Mouse (Mus musculus): ENCODE results near the gene Ptprd.

The Ptprd gene

DNA sequence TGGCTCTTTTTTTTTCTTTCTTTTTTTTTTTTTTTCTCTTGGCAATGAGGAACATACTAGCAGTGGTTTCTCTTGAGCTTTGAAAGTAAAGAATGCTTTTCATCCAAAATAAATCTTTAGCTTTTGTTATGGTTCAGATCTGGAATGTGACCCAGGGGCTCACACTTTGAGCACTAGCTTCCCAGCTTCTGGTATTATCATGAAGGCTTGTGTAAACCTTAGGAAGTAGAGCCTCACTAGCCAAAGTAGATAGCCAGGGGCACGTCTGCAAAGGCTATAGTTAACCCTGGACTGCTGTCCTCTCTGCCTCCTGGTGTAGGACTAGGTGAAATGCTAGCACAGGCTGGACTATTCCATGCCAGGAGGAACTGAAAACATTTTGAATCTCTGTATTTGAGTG, 1310.1 kb downstream of the Ptprd start:
- DNase-seq (ENCODE audit: low spot score) = no peak

- no peak for DNase-seq (ENCODE audit: low spot score)
Measured at GRCm38 (mm10) chr4:76889669-76890068, 1322.1 kb downstream of the Ptprd start.

DNA sequence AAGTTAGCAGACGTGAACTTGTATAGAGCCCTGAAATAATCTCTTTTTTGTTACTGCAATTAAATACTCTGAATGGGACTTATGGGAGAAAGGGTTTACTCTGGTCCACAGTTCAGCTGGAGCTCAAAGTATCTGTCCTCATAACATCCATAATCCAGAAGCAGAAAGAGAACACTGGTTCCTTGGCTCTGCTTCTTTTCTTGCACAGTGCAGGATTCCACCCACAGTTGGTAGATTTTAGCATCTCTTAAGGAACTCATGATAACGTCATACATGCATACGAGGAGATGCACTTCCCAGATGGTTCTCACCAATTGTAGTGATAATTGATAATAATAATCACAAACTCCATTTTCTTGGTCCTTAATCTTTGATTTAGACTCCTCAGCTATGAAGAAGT, 1330.2 kb downstream of the Ptprd start:
- no peak for DNase-seq (ENCODE audit: low spot score)

- DNase-seq (ENCODE audit: low spot score) = no peak
Measured at GRCm38 (mm10) chr4:76870971-76871370, 1340.8 kb downstream of the Ptprd start.

DNA sequence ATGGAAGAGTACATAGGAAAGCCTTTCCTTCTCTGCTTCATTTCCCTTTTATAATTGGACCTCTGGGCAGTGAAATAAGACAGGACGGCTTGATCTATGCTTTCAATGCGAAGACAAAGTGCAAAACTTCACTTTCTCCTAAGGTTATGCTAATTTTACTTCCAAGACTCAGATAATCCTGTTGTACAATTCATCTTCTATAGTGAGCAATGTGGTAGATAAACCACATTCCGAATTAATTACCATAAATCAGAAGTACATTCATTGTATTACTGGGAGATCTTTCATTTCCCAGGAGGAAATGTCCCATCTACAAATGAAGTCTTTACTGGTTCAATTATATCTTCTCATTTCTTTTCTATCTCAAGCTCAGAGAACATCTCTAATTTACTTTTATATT, 1346.2 kb downstream of the Ptprd start:
- no peak for DNase-seq (ENCODE audit: low spot score)

DNA sequence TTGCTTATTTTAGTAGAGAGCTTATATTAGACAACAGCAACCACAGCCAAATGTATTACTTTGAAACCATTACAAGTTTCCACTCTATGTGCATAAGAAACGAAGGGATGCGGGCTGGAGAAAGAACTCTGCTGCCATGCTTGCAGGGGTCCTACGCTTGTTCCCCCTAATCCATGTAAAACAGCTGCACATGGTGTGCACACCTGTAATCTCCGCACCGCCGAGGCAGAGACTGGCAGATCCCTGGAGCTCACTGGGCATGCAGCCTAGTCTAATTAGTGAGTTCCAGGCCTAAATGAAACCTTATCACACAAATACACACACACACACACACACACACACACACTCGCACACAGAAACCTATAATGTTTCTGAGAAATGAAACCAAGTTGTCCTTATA, 1365.5 kb downstream of the Ptprd start:
- DNase-seq (ENCODE audit: low spot score) = no peak

DNA sequence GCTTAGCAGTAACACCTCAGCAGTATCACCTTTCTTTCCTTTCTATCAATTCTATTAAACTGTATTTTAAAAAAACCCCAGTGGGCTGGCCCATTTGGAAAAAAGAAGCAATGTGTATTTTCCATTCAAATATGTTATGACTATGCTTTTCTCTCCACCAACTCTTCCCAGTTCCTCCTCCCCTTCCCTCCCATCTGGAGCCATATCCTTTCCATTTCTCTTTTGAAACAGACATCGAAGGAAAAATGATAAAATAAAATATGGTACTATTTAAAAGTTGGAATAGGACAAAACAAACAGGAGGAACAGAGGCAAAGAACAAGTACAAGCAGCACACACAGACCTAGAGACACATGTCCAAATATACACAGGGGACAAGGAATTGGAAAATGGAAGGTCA, 1372.7 kb downstream of the Ptprd start:
- no peak for DNase-seq (ENCODE audit: low spot score)

DNA sequence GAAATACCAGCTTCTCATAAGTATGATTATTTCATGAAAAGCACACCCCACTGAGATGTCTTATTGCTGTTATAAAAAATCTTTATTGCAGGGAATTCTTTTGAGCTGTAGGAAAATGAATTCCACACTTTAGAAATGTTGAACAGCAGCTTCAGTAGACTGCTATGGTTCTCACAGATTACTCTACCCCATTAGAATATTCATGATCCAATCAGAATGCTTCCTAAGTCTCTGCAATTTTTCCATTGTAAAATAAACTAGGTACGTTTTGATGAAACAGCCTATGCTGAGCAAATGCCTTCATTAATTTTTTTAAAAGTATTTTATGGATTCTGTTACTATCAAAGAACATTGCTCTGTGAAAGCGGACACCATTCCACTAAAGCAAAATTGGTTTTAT, 1399.6 kb downstream of the Ptprd start:
- no peak for DNase-seq (ENCODE audit: low spot score)

GRCm38 (mm10) chr4:76802708-76803107, 1409.1 kb downstream of the Ptprd start:
- DNase-seq (ENCODE audit: low spot score) = no peak

GRCm38 (mm10) chr4:76798010-76799007, 1413.5 kb downstream of the Ptprd start:
- no peak for DNase-seq (ENCODE audit: low spot score)

- no peak for DNase-seq (ENCODE audit: low spot score)
Measured at GRCm38 (mm10) chr4:76785389-76785788, 1426.4 kb downstream of the Ptprd start.

GRCm38 (mm10) chr4:76779558-76780124, 1432.1 kb downstream of the Ptprd start:
- DNase-seq (ENCODE audit: low spot score) = no peak

GRCm38 (mm10) chr4:76766918-76767317, 1444.8 kb downstream of the Ptprd start:
- no peak for DNase-seq (ENCODE audit: low spot score)

DNA sequence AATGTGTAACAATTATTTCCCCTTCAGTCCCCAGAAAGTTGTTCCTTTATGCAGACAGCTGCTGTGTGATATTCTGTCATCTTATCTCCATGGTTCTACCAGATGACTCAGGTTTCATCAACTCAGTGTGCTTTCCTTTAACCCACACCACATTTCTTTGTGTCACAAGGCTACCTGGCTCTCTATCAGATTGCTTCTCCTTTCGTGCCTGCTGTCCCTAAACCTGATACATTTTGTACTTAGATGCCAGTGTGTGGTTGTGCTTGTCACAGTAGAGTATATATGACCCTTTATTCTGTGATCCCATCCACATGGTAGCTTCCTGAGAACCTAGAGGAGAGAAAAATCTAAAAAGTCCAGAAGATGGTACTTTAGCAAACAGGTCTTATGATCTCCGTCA, 1445.3 kb downstream of the Ptprd start:
- DNase-seq (ENCODE audit: low spot score) = no peak

GRCm38 (mm10) chr4:76750709-76751108, 1461.1 kb downstream of the Ptprd start:
- DNase-seq (ENCODE audit: low spot score) = no peak

DNA sequence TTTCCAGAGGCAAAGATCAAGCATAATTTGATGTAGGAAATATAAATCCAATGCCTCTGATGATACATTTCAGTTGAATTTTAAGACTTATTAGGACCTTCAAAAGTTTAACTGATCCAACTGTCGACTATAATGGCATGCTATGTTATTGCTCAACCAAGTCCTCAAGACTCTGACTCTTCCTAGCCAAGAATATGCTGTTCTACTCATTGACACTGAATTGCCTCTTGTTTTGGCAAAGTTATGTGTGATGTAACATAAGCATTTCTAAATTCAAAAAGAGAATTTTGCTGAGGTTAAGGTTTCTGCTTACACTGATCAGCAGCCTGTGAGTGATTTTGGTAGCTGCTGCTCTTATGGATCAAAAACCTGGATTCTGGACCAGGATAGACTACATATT, 1475.9 kb downstream of the Ptprd start:
- no peak for DNase-seq (ENCODE audit: low spot score)

- DNase-seq (ENCODE audit: low spot score) = no peak
Measured at GRCm38 (mm10) chr4:76675726-76676125, 1536.0 kb downstream of the Ptprd start.

DNA sequence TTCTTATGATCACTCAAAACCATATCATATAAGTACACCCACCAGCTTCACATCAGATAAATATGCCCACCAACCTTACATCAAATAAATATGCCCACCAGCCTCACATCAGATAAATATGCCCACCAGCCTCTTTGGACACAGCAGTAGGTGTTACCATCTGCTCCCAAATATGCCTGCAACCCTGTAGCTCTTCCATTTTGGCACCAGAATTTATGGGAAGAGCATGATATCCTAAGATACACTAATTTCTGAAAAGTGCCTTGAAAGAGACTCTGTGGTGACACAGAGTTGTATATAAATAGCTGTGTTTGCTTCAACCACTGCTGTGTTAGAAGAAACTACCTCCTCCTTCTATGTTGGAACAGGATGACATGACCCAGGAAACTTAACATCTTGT, 1538.5 kb downstream of the Ptprd start:
- peak; percentile 1 for DNase-seq (ENCODE audit: low spot score)

DNA sequence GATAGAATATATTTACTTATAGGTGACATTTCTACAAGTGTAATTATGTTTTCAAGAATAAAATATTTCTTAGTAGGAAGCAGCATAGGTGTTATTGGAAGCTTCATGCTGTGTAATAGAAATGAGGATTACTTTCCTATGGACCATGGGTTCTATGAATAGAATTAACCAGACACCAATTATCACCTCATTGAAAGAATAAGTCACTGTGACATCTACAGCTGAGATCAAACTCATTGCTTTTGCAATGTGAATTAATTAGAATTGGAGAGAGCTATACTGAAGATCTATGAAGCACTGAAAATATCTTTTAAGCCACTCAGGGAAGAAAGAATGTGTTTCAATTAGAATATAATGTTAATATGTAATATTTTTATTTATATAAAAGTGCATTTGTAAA, 1539.1 kb downstream of the Ptprd start:
- DNase-seq (ENCODE audit: low spot score) = no peak

- no peak for DNase-seq (ENCODE audit: low spot score)
Measured at GRCm38 (mm10) chr4:76661725-76662124, 1550.0 kb downstream of the Ptprd start.

- no peak for DNase-seq (ENCODE audit: low spot score)
Measured at GRCm38 (mm10) chr4:76660146-76660545, 1551.6 kb downstream of the Ptprd start.

- DNase-seq (ENCODE audit: low spot score) = no peak
Measured at GRCm38 (mm10) chr4:76656734-76657133, 1555.0 kb downstream of the Ptprd start.

DNA sequence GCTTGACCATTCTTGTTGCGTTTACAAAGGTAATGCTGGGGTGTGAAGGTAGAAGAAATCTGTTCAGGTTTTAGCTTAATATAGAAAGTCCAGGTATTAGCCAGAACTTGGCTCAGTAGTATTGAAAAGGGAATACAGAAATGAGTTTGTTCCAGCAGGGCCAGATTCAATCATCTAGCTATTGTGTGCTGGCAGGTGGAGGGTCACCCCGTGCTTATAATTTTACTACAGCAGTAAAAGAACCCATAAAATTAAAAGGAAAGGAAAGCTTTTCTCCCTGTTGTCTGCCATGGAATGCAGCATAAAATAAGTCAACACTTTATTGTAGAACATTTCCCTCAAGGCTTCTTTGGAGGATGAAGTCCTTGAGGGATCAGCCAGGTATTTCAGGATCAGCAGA, 1558.8 kb downstream of the Ptprd start:
- no peak for DNase-seq (ENCODE audit: low spot score)

DNA sequence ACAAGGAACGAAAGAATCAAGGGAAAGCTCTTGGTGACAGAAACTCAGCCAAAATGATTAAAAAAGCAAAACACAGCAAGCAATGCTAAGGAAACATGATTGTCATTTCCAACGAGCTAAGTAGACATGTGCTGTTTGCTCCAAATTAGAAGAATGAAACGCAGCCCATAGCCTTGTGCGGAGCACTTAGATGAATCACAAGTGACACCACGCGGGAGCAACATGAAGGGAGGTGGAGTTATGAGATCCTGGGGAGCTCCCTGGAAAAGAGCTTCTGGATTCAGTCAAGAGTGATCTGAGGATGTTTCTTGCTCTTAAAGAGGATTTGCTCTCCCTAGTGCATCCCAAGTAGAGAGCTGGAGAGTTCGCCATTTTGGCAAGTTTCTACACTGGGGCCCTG, 1590.0 kb downstream of the Ptprd start:
- no peak for DNase-seq (ENCODE audit: low spot score)
